Mouse (Mus musculus) gastrocnemius, adult 18-20 months (tissue): ENCODE measurements around the gene Sertad2. TPM values are rescaled to one million over a fixed set of nuclear protein-coding genes. Genes with fewer than 3 reads are reported as not detected.

Experiments
- DNase-seq: peaks from one replicate; pipeline ENCODE4 v3.0.0; 2021; ENCODE audit warnings: low spot score
- long read RNA-seq, 2 experiments: library from polyadenylated mRNA; stranded (forward); transcript quantifications; one replicate each; pipeline ENCODE4 v2.0.0; 2021
- total RNA-seq, 2 experiments: library from RNA; stranded (reverse); gene quantifications; 2 replicates each; pipeline ENCODE4 v1.2.3; 2021

Gene Sertad2
- total RNA-seq, result 10 to 100 TPM; 12.4 to 12.8 TPM
- long read RNA-seq, experiment 1, partial matches to known transcripts, result 0 of 8 reads
- long read RNA-seq, experiment 1, other reads (novel, unspliced or antisense), result 8 of 8 reads
- long read RNA-seq, experiment 2, partial matches to known transcripts, result 0 of 20 reads
- long read RNA-seq, experiment 2, other reads (novel, unspliced or antisense), result 20 of 20 reads

GRCm38 (mm10) chr11:20542739-20543452 is at the start of gene Sertad2:
Gene Sertad2, plus strand, starts transcription at chr11:20543253.
- peak; percentile 99 for DNase-seq

DNA sequence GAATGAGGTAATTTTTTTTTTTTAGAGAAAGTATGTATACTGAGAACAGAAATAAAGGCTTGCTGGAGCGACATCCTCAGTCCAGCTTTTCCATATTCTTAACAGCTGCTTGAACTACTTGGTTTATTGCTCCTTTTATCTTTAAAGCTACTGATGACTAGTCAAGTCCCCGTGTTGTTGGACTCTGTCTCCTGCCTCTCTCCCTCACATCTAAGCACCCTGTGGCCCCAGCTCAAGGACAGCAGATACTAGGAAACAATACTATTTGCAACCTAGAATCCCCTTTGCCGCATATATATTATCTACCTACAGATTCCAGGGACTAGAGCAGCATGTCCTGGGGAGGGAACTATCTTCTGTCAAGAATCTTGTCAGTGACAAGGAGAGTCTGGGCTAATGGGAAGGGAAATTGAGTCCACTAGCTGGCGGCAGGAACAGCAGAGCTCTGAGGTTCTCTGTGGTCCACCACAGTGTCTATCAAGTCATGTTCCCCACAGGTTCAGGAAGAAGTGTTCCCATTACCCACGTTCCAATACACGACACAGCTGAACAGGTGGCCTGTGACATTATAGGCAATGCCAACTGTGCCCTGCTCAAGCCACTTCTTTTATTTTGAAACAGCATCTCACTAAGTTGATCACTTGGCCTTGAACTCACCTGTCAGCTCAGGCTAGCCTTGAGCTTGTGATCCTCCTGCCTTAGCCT is 49.0 kb upstream of the Sertad2 start:
- no peak for DNase-seq

- no peak for DNase-seq
Observed at GRCm38 (mm10) chr11:20500516-20500915, 42.5 kb upstream of the Sertad2 start.

GRCm38 (mm10) chr11:20501160-20501955 is 41.7 kb upstream of the Sertad2 start:
- no peak for DNase-seq

GRCm38 (mm10) chr11:20513574-20513973 is 29.5 kb upstream of the Sertad2 start:
- no peak for DNase-seq

DNA sequence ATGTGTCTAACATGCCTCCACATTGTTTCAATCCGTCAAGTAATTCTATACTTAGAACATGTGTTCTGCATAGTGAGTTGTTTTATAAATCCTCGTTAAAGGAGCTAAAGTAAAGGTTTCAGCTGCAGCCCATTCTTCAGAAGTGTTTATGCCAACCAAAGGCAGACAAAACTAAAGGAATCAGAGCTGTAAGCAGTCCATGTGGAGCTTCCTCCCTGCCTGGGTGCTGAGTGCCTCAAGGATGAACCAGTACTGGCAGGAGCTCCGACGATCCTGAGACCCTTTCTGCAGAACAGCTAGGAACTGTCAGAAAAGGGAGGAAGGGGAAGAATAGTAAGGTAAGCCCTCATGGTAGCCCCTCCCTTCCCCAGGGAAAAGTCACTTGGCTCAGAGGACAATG is 28.3 kb upstream of the Sertad2 start:
- no peak for DNase-seq

DNA sequence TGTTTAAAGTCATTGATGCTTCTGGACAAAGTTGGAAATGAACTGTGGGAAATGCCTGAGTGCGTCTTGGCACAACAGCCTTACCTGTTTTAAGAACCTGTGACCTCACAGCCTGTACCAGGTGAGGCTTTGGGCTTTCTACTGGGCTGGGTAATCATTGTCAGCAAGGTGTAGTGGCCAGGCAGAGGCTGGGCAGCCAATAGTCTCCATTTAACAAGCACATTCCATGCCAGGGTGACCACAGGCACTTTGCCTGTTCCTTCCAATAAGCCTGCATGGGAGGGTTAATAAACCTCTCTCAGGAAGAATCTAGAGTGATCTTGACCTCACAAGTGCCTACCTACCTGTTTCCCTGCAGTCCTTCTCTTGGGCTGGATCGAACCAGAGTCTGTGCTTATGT is 21.7 kb upstream of the Sertad2 start:
- DNase-seq, result no peak

DNA sequence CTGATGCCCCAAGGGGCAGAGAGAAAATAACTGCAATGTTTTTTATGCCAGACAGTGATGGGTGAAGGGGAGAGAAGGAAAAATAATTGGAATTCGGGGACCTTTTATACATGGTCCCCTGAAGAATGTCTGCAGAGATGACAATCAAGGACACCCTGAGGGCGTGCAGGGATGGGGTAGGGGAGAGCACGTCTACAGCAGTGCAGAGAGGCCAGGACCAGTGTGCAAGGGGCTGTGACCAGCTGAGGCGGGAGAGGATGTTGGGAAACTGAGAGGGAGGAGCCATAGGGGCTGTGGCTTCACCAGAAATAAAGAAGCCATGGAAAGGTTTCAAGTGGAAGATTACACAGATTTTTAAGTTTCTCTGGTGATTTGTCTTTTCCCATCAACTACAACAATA is 20.3 kb upstream of the Sertad2 start:
- no peak for DNase-seq

- DNase-seq, result no peak
Observed at GRCm38 (mm10) chr11:20524435-20524834, 18.6 kb upstream of the Sertad2 start.

- DNase-seq, result no peak
Observed at GRCm38 (mm10) chr11:20525909-20526308, 17.1 kb upstream of the Sertad2 start.

- DNase-seq, result no peak
Observed at GRCm38 (mm10) chr11:20527901-20528300, 15.2 kb upstream of the Sertad2 start.

GRCm38 (mm10) chr11:20531682-20531991 is 11.4 kb upstream of the Sertad2 start:
- DNase-seq, result no peak

DNA sequence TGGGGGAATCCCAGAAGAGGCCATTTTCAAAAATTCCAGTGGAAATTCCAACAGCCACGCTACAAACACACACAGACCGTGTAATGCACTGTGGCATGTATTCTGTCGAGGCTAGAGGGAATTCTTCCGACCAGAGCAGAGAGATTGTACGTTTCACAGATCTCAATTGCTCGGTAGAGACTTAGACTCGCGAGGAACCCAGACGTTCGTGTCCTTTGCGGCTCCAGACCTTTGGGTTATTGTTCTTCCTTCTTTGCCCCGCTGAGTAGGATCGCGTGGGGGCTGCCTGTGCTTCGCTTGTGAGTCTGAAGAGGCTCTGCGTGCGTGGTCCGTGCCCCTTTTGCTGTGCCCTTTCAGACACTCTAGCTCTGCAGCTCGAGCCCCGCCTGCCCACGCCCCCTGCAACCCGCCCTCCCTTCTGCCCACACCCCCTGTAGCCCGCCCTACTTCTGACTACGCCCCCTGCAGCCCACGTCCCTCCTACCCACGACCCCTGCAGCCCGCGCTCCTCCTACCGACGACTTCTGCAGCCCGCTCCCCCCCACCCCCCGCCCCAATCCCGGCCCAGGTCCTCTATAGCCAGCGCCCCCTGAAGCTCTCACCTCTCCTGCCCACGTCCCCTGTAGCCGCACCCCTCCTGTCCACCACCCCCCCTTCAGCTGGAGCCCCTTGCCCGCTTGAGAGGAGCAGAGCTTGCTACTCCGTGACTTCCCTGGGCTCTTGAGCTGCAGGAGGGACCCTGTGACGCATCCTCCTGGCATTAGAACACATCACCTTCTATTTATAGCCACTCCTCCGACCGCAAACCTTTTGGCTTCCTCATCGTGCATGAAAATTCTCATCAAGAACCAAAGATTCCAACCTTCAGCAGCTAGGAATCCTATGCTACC is 10.8 kb upstream of the Sertad2 start:
- DNase-seq, result peak; percentile 66

GRCm38 (mm10) chr11:20533231-20533630 is 9.8 kb upstream of the Sertad2 start:
- no peak for DNase-seq

- DNase-seq, result no peak
Observed at GRCm38 (mm10) chr11:20537221-20537620, 5.8 kb upstream of the Sertad2 start.

GRCm38 (mm10) chr11:20538496-20538895 is 4.6 kb upstream of the Sertad2 start:
- DNase-seq, result no peak

GRCm38 (mm10) chr11:20541280-20541679 is 1.8 kb upstream of the Sertad2 start:
- no peak for DNase-seq

GRCm38 (mm10) chr11:20541995-20542637 is 937 bp upstream of the Sertad2 start:
- DNase-seq, result no peak

DNA sequence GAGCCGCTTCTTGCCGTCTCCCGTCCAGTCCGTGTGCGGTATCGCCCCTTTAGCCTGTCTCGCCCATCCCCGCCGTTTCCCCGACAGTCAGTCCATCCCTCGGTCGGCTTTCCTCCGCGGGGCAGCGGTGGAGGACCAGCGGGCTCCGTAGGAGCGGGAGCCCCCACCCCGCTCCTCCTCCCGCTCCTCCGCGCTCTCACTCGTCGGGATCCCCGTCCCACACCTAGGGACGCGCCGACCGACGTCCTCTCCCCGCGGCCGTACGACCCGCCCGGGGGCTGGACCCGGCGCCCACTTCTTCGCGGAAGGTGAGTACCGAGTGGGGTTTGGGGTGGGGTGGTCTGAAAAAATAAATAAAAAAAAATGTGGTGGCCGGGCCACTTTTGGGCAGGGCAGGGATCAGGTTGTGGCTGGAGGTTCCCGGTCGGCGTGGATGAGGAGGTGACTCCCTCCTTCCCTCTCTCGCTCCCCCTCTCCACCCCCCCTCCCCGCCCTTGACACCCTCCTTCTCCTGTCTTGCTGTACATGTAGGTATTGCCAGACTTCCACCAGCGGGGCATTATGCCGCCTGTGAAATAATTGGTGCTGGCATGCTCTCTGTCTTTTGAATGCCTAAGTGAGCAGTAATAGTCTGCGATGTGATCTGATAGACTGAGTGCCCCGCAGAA is 534 bp downstream of the Sertad2 start:
- peak; percentile 15 for DNase-seq

GRCm38 (mm10) chr11:20544376-20544775 is 1.3 kb downstream of the Sertad2 start:
- DNase-seq, result no peak
